Mouse (Mus musculus) spleen, postnatal 0 days (tissue): ENCODE measurements around the gene Lama5. TPM values are rescaled to one million over a fixed set of nuclear protein-coding genes. Genes with fewer than 3 reads are reported as not detected.

Source experiments
- polyA plus RNA-seq: library from polyadenylated mRNA; unstranded; fragments of >200 nt; fragmentation: Nextera tagmentation; extraction: Ambion mirVana; gene quantifications from 2 replicates; pipeline ENCODE4 v1.2.1, GENCODE M21; 2015

The Lama5 gene
- 4.5 and 6.5 TPM in 2 replicates for polyA plus RNA-seq

GRCm38 (mm10) chr2:180225762-180226378 lies at the start of gene Lama5:
Lama5 (minus strand) TSS chr2:180225859.

DNA sequence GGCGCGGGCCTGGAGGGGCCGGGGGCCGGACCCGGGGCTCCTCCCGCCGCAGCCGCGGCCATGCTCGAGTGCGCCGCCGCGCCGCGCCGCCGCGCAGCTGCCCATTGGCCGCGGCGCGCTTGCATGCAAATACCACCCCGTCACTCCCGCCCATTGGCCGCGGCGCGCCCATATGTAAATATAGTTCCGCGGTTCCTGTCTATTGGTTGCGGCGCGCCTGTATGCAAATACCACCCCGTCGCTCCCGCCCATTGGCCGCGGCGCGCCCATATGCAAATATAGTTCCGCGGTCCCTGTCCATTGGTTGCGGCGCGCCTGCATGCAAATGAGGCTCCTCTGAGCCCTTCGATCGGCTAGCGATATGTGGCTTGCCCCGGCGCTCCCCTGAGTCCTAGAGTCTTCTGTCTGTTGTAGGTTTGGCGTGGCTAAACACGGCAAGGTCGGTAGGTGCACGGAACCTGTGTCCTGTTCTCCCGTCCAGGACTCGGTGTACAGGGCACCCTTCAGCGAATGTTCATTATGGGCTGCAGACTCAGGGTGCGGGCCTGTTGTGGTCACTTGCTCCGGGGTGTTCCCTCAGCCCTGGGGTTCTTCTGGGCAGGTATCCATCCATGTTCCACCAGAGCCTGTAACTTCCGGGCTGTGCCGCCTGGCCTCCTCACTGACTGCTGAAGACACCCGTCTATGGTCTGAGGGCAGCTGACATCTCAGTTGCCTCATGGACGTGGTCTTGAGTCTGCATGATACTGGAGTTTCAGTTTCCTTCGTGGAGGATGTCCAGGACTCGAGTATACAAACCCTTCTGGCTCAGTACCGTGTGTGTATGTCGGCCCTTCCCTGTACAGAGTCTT lies 48.0 kb upstream of the Lama5 start, which contains the start of gene Cables2:
Gene Cables2, minus strand, starts transcription at position 103 of the 851 bp plus-strand sequence.

DNA sequence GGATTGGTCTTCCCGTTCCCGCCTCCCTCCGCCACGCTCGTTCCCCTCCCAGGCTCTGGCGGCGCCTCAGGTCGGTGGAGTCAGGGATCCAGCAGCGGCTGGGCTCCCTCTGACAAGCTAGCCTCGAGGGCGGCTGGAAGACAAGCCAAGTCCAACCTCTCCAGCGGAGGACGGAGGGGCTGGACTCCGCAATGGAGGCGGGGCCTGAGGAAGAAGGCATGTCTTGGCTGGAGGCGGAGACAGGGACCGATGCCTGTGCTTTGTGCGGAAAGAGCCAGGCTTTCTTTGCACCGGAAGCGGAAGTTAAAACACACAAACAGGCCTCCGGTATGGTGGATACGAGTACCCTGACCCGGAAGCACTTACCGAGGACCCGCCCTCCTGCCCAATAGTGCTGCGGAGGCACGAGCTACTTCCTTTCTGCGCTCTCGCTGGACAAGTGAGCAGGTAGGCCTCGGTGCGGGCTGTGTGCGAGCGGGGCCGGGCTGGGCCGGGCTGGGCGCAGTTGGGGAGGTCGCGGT lies 31.4 kb upstream of the Lama5 start, which contains the start of gene Rps21:
Gene Rps21, plus strand, starts transcription at position 377 of the 521 bp plus-strand sequence.

GRCm38 (mm10) chr2:180170806-180171521 lies 54.7 kb downstream of the Lama5 start, which contains the start of gene Adrm1:
Adrm1 (plus strand) TSS chr2:180171485.

Other genes starting within 250 kb of the Lama5 start
- gene Taf4, start 249.2 kb downstream of the Lama5 start, polyA plus RNA-seq: 3.9 and 4.1 TPM in 2 replicates
- gene Lsm14b, start 200.9 kb downstream of the Lama5 start, polyA plus RNA-seq: 3.7 and 3.9 TPM in 2 replicates
- 420 and 434 TPM in 2 replicates for gene Psma7, start 183.4 kb downstream of the Lama5 start, polyA plus RNA-seq
- 0.67 and 1.1 TPM in 2 replicates for gene Ss18l1, start 183.3 kb downstream of the Lama5 start, polyA plus RNA-seq
- gene Mtg2, start 155.3 kb downstream of the Lama5 start, polyA plus RNA-seq: 10.8 and 13.2 TPM in 2 replicates
- not detected in 2 replicates for gene Hrh3, start 121.4 kb downstream of the Lama5 start, polyA plus RNA-seq
- 18.1 and 21.8 TPM in 2 replicates for gene Osbpl2, start 106.6 kb downstream of the Lama5 start, polyA plus RNA-seq
- 113 and 118 TPM in 2 replicates for gene Adrm1, start 54.4 kb downstream of the Lama5 start, polyA plus RNA-seq
- gene Rps21, start 31.5 kb upstream of the Lama5 start, polyA plus RNA-seq: 829 and 881 TPM in 2 replicates
- gene Cables2, start 47.6 kb upstream of the Lama5 start, polyA plus RNA-seq: 6.9 and 7.4 TPM in 2 replicates
- not detected in 2 replicates for gene Rbbp8nl, start 64.0 kb upstream of the Lama5 start, polyA plus RNA-seq
- gene Gata5, start 108.8 kb upstream of the Lama5 start, polyA plus RNA-seq: 0.30 and 0.58 TPM in 2 replicates
- 0.77 and 1.2 TPM in 2 replicates for gene Slco4a1, start 230.4 kb upstream of the Lama5 start, polyA plus RNA-seq